Mouse (Mus musculus): ENCODE measurements around the gene Uqcrc1.

The Uqcrc1 gene

GRCm38 (mm10) chr9:108936418-108937364 is at the start of gene Uqcrc1:
Uqcrc1 (plus strand) TSS chr9:108936633.
- DNase-seq (ENCODE audit: low read depth): peak; percentile 94

- no peak for DNase-seq (ENCODE audit: low read depth)
Measured at GRCm38 (mm10) chr9:108912308-108912707, 24.1 kb upstream of the Uqcrc1 start.

GRCm38 (mm10) chr9:108913161-108913560 is 23.3 kb upstream of the Uqcrc1 start:
- DNase-seq (ENCODE audit: low read depth): no peak

- DNase-seq (ENCODE audit: low read depth): no peak
Measured at GRCm38 (mm10) chr9:108913621-108914020, 22.8 kb upstream of the Uqcrc1 start.

- DNase-seq (ENCODE audit: low read depth): peak; percentile 16
Measured at GRCm38 (mm10) chr9:108914491-108914890, 21.9 kb upstream of the Uqcrc1 start, which contains the start of gene Tmem89. Tmem89 (plus strand) TSS chr9:108914619.

GRCm38 (mm10) chr9:108925897-108926296 is 10.5 kb upstream of the Uqcrc1 start:
- DNase-seq (ENCODE audit: low read depth): no peak

- no peak for DNase-seq (ENCODE audit: low read depth)
Measured at GRCm38 (mm10) chr9:108928424-108928823, 8.0 kb upstream of the Uqcrc1 start.

GRCm38 (mm10) chr9:108935991-108936390 is 442 bp upstream of the Uqcrc1 start:
- no peak for DNase-seq (ENCODE audit: low read depth)

- DNase-seq (ENCODE audit: low read depth): no peak
Measured at GRCm38 (mm10) chr9:108945111-108945510, 8.7 kb downstream of the Uqcrc1 start.

GRCm38 (mm10) chr9:108945608-108946007 is 9.2 kb downstream of the Uqcrc1 start:
- DNase-seq (ENCODE audit: low read depth): no peak

- DNase-seq (ENCODE audit: low read depth): peak; percentile 13
Measured at GRCm38 (mm10) chr9:108949231-108949966, 13.0 kb downstream of the Uqcrc1 start.

- DNase-seq (ENCODE audit: low read depth): peak; percentile 12
Measured at GRCm38 (mm10) chr9:108949967-108950728, 13.7 kb downstream of the Uqcrc1 start.

- DNase-seq (ENCODE audit: low read depth): no peak
Measured at GRCm38 (mm10) chr9:108953081-108953636, 16.7 kb downstream of the Uqcrc1 start, which contains the start of gene Col7a1. Col7a1 (plus strand) TSS chr9:108953586.

- no peak for DNase-seq (ENCODE audit: low read depth)
Measured at GRCm38 (mm10) chr9:108955241-108955640, 18.8 kb downstream of the Uqcrc1 start.

- no peak for DNase-seq (ENCODE audit: low read depth)
Measured at GRCm38 (mm10) chr9:108955846-108956245, 19.4 kb downstream of the Uqcrc1 start.

GRCm38 (mm10) chr9:108963577-108963976 is 27.1 kb downstream of the Uqcrc1 start:
- DNase-seq (ENCODE audit: low read depth): no peak

GRCm38 (mm10) chr9:108964338-108964737 is 27.9 kb downstream of the Uqcrc1 start:
- DNase-seq (ENCODE audit: low read depth): no peak

GRCm38 (mm10) chr9:108970623-108971022 is 34.2 kb downstream of the Uqcrc1 start:
- no peak for DNase-seq (ENCODE audit: low read depth)

- DNase-seq (ENCODE audit: low read depth): no peak
Measured at GRCm38 (mm10) chr9:108976483-108976882, 40.0 kb downstream of the Uqcrc1 start.

- peak; percentile 20 for DNase-seq (ENCODE audit: low read depth)
Measured at GRCm38 (mm10) chr9:108977966-108978365, 41.5 kb downstream of the Uqcrc1 start.

- DNase-seq (ENCODE audit: low read depth): no peak
Measured at GRCm38 (mm10) chr9:108982498-108982897, 46.1 kb downstream of the Uqcrc1 start.

GRCm38 (mm10) chr9:108983209-108983608 is 46.8 kb downstream of the Uqcrc1 start:
- no peak for DNase-seq (ENCODE audit: low read depth)
